Mouse (Mus musculus): ENCODE data around the gene Reep6. TPM values are rescaled to one million over a fixed set of nuclear protein-coding genes. Genes with fewer than 3 reads are reported as not detected.
A peak's percentile ranks its signal among the peaks of the same experiment; 100 is the strongest.

The Reep6 gene
- polyA plus RNA-seq, 2 experiments from 2014 or later = not detected

- ATAC-seq = no peak
Observed at GRCm38 (mm10) chr10:80356001-80356682, 26.4 kb downstream of the Reep6 start, which contains the start of gene Plk5. TSS of gene Plk5 (plus strand) at chr10:80356459.

- ATAC-seq = no peak
Observed at GRCm38 (mm10) chr10:80356737-80357136, 27.0 kb downstream of the Reep6 start.

- no peak for ATAC-seq
Observed at GRCm38 (mm10) chr10:80357336-80357735, 27.6 kb downstream of the Reep6 start.

GRCm38 (mm10) chr10:80357994-80358639 is 28.4 kb downstream of the Reep6 start:
- no peak for ATAC-seq

DNA sequence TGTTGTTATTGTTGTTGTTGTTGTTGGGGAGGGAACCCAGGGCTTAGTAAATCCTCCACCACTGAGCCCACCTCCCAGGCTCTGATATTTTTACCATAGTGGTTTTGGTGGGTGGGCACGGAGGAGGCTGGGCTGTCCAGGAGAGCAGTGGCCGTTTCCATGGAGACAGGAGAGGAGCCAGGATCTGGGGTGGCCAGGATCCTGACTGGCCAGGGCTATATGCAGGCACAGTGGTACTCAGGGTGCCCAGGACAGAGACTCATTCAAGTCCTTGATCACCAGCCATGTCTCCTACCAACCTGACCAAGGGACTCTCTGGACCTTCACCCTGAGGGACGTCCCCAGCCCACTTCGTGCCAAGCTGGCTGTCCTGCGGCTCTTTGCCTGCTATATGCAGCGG is 34.0 kb downstream of the Reep6 start:
- ATAC-seq = no peak

GRCm38 (mm10) chr10:80365736-80366135 is 36.0 kb downstream of the Reep6 start:
- ATAC-seq = no peak

- ATAC-seq = no peak
Observed at GRCm38 (mm10) chr10:80367954-80368353, 38.2 kb downstream of the Reep6 start.

- no peak for ATAC-seq
Observed at GRCm38 (mm10) chr10:80368392-80368791, 38.6 kb downstream of the Reep6 start.

GRCm38 (mm10) chr10:80369995-80370747 is 40.4 kb downstream of the Reep6 start:
- no peak for ATAC-seq

DNA sequence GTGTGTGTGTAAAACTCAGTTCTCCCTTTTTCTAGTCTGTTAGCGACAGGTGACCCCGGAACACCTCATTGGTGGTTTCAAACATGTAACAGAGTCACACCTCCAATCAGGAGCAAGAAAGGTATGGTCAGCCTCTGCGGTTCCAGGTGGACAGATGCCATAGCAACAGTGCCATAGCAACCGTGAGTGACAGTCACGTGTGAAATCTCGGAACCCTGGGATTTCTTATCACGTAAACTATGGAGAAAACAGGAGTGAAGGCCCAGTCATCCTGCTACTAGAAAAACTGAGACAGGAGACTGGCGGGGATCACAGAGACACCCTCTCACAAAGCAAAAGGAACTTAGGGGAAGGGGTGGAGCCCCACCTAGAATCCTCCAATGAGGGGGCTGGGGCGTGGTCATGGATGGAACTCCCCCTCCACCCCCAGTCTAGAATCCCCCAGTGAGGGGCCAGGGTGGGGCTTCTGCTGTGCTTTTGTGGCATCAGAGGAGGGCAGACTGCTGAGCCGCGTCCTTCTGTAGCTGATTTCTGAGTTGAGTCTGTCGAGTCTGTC is 41.7 kb downstream of the Reep6 start:
- ATAC-seq = peak; percentile 32

DNA sequence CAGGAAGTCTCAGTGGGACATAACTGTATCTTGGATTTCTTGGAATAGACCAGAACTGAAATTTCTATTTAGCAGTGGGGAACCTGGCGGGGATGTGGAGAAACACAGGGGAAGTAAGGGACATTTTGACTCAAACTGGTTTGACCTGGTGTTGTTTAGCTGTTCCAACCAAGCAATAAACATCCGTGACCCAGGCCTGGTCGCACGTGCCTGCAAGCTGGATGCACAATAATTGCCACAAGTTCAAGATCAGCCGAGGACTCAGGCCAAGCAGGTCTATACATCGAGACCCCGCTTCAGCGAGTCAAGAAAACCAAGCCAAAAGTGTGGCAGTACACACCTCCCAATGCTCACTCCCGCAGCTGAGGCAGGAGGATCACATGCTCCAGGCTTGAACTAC is 42.2 kb downstream of the Reep6 start:
- no peak for ATAC-seq

- no peak for ATAC-seq
Observed at GRCm38 (mm10) chr10:80372706-80373105, 43.0 kb downstream of the Reep6 start.

DNA sequence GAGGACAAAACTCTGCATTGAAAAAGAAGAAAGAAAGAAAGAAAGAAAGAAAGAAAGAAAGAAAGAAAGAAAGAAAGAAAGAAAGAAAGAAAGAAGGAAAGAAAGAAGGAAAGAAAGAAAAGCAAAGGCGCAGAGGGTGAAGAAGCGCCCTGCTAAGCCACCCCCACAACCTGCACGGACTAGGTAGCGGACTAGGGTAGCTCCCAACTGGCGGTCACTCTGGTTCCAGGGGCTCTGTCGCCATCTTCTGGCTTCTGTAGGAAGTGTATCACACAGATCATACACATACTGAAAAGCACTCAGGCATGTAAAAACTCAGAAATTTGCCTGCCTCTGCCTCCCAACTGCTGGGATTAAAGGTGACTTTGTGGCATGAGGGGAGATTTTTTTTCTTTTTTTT is 44.3 kb downstream of the Reep6 start:
- no peak for ATAC-seq

- peak; percentile 82 for ATAC-seq
Observed at GRCm38 (mm10) chr10:80376160-80376559, 46.4 kb downstream of the Reep6 start.

DNA sequence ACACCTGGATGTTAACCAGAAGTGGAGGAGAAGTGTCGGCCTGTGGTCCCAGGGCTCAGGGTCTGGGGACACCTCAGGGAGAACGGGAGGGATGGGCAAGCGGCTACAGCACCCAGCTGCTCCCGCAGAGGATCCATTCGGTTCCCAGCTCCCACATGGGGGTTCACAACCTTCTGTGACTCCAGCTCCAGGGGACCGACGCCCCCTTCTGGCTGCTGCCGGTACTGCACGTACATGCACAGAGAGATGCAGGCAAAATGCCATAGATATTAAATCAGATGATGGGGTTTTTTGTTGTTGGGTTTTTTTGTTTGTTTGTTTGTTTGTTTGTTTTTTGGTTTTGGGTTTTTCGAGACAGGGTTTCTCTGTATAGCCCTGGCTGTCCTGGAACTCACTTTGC is 48.0 kb downstream of the Reep6 start:
- no peak for ATAC-seq

DNA sequence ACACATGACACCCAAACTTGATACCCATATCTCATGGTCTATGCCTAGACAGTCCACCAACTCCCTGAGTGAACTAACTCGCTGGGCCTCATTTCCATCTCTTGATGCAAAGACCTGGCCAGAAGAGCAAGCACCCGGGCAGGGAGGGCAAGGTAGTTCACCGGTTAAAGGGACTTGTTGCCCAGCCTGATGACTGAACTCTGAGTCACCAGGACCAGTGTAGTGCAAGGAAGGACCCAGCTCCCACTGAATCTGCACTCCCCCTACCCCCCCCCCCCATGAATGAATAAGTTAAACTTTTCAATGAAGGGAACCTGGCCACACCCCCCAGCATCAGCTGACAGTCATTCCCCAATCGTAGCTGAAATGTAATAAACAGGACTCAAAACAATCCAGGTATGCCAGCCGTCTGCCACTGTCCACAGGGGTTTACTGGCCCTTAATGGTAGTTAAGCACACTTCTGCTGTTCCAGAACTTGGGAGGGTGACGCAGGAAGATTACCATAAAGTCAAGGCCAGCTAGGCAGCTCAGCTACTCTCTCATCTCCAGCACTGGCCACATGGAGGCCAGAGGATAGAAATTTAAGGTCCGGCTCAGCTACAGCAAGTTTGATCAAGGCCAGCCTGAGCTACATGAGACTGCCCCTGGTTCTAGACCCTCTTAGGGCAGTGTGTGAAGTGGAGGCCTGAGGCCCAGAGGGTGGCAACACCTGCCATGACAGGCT is 53.0 kb downstream of the Reep6 start:
- ATAC-seq = no peak

- ATAC-seq = no peak
Observed at GRCm38 (mm10) chr10:80383431-80383830, 53.7 kb downstream of the Reep6 start.

DNA sequence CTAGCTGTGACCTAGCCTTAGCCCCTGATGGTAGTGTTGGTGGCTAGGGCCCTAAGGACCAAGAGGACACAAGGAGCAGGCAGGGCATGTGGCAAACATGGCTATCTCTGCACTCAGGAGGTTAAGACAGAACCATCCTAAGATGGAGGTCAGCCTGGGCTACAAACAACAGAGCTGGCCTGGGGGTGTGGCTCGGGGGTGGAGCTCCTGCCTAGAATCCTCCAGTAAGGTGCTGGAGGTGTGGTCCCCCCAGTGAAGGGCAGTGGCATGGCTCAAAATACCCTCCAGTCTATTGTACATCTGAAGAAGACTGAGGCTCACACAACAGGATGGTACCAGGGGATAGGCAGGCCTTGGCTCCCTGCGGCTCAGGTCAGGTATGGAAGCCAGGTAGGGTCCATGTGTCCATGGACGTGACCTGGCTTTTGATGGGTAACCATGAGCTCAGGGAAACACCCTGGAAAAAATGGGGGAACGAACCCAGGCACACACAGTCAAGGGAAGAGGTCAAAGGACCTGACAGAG is 54.4 kb downstream of the Reep6 start:
- ATAC-seq = no peak

- no peak for ATAC-seq
Observed at GRCm38 (mm10) chr10:80384709-80385108, 55.0 kb downstream of the Reep6 start.

GRCm38 (mm10) chr10:80385310-80385709 is 55.6 kb downstream of the Reep6 start:
- ATAC-seq = no peak

All from activated CD4-positive, CD25-positive, alpha-beta regulatory T cell, adult 4 months (primary cell).